Mouse (Mus musculus) forebrain, embryonic 13.5 days (tissue): ENCODE data around the gene Gosr1. TPM values are rescaled to one million over a fixed set of nuclear protein-coding genes. Genes with fewer than 3 reads are reported as not detected.

Source experiments
- ATAC-seq: fragments of 200-750 bp; cut with Nextera tagmentation; 2 replicates; pipeline ENCODE4 v1.8.0; 2017
- H3K27ac ChIP-seq: fragments of 300-500 bp; sonication (generic); 2 replicates; pipeline ENCODE4 v1.5.1; 2015; ENCODE audit warnings: inconsistent platforms, mild to moderate bottlenecking, moderate library complexity
- H3K27me3 ChIP-seq: fragments of 300-500 bp; sonication (generic); 2 replicates; pipeline ENCODE4 v1.6.1; 2015; ENCODE audit warnings: mild to moderate bottlenecking, inconsistent platforms
- H3K36me3 ChIP-seq: fragments of 300-500 bp; sonication (generic); 2 replicates; pipeline ENCODE4 v1.6.1; 2015; ENCODE audit warnings: mild to moderate bottlenecking, inconsistent platforms; ENCODE audit not compliant: poor library complexity, severe bottlenecking
- H3K4me1 ChIP-seq: fragments of 300-500 bp; sonication (generic); 2 replicates; pipeline ENCODE4 v1.6.1; 2015; ENCODE audit warnings: inconsistent platforms
- H3K4me2 ChIP-seq: fragments of 300-500 bp; sonication (generic); 2 replicates; pipeline ENCODE4 v1.6.1; 2015; ENCODE audit warnings: inconsistent platforms, mild to moderate bottlenecking, moderate library complexity
- H3K4me3 ChIP-seq: fragments of 300-500 bp; sonication (generic); 2 replicates; pipeline ENCODE4 v1.5.1; 2015; ENCODE audit warnings: mild to moderate bottlenecking, inconsistent platforms
- H3K9ac ChIP-seq: fragments of 300-500 bp; sonication (generic); 2 replicates; pipeline ENCODE4 v1.6.1; 2015; ENCODE audit warnings: mild to moderate bottlenecking, inconsistent platforms
- H3K9me3 ChIP-seq: fragments of 300-500 bp; sonication (generic); replicated peaks from 2 replicates; pipeline ENCODE4 v1.6.1; 2016; ENCODE audit warnings: inconsistent platforms
- WGBS: fragments of 180-500 bp; shearing (Covaris S2); methylation state at CpG from one replicate; pipeline ENCODE4 v1.1.7; 2015; 5-methylcytosine and 5-hydroxymethylcytosine counted together
- polyA plus RNA-seq: library from polyadenylated mRNA; unstranded; fragments of >200 nt; fragmentation: Nextera tagmentation; extraction: Ambion mirVana; gene quantifications from 2 replicates; pipeline ENCODE4 v1.2.1, GENCODE M21; 2015

The Gosr1 gene
- polyA plus RNA-seq, 1 experiment from 2014 or later: 23.9 TPM

DNA sequence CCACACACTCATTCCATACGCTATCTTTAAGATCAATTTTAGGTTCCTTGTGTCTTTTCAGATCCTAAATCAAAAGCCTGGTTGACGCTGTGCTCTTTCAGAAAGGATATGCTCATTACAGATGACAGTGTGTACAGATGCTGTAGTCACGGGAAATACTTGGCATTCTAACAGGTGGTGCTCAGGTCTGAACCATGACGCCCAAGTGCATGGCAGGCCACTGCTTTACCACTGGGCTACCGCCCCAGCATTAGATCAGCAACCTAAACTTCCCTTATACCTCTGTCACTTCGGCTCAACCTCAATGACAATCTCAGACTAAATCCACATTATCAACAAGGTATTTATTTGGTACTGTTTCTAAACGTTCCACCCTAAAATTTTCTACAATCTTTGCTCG, 12.2 kb upstream of the Gosr1 start:
- 88% methylated on average over 8 of the region's 8 CpGs for WGBS
- H3K27me3 ChIP-seq: no peaks in the 10 kb centered on the region
- no peaks in the 10 kb centered on the region for H3K4me1 ChIP-seq
- H3K4me3 ChIP-seq: no peak overlapping the region
- H3K4me2 ChIP-seq: no peak overlapping the region
- no peak for ATAC-seq
- H3K9me3 ChIP-seq: no peaks in the 10 kb centered on the region
- H3K27ac ChIP-seq: no peak overlapping the region
- H3K9ac ChIP-seq: no peak overlapping the region
- peaks cover 10% of the 10 kb centered on the region; the same call in 1 of the 2 replicates for H3K36me3 ChIP-seq

DNA sequence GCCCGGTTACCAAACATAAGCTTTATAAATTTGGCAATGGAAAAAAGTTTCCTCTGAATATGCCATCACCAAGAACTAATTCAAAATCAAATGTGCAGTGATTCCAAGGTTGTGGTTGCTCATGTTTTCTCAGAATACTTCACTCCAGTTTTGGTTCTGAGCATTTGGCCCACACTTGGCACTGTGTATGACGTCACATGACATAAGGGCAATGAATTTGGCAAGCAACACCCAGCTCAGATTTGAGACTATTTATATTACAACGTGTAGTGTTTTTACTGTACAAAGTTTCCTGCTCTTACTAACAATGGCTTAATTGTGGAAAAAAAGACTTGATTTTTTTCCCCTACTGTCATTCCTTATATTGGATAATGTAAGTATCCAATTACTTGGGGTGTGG, 10.4 kb upstream of the Gosr1 start:
- 75% methylated on average over 3 of the region's 3 CpGs for WGBS

DNA sequence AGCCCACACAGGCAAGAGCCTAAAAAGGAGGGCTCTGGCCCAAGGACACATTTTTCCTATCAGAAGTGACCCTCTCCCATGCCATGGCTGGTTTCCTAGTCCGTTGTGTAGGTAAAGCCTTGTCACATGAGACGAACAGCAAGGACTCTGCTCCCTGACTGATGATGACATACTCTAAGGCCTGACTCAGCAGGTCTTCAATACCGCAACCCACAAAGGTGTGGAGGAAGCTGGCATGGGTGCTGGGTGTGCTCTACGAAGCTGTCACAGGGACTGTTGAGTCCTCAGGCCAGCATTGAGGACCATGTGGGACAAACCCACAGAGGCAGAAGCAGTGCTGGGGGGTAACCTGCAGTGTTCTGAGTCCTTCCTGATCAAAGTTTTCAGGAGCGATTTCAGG, 7.2 kb upstream of the Gosr1 start:
- Histone ChIP-seq H3K27ac (no peak overlapping the region), H3K4me2 (no peak overlapping the region), H3K9me3 (no peaks in the 10 kb centered on the region), H3K27me3 (no peaks in the 10 kb centered on the region), H3K4me3 (no peak overlapping the region), H3K9ac (no peak overlapping the region), H3K4me1 (no peaks in the 10 kb centered on the region), H3K36me3 (no peaks in the 10 kb centered on the region)
- no peak for ATAC-seq
- 93% methylated on average over 5 of the region's 5 CpGs for WGBS

More for the DNA sequence above, 10.4 kb upstream of the Gosr1 start:
- Histone ChIP-seq H3K4me2 (no peak overlapping the region), H3K4me3 (no peak overlapping the region), H3K9ac (no peak overlapping the region), H3K9me3 (no peaks in the 10 kb centered on the region), H3K27ac (no peak overlapping the region), H3K36me3 (0 out of 2 replicates have a peak, but pooled peaks cover 3% of the 10 kb centered on the region), H3K4me1 (no peaks in the 10 kb centered on the region), H3K27me3 (no peaks in the 10 kb centered on the region)
- no peak for ATAC-seq

DNA sequence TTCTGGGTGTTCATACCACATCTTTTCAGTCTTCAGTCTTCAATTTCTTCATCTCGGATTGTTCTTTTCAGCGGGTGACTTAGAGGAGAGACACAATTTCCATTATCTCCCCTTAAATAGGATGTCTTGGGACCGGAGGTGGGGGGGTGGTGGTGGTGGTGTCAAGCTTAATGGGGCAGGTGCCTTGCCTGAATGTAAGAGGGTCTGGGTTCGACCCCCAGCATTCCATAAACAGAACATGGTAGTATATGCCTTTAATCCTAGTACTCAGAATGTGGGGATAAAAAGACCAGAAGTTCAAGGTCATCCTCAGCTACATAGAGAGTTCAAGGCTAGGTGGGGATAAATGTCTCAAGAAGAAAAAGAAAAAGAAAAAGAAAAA, 353 bp upstream of the Gosr1 start:
- H3K9me3 ChIP-seq: no peaks in the 10 kb centered on the region
- H3K9ac ChIP-seq: peak overlapping the region; percentile 92; the same call in 1 of the 2 replicates
- peaks cover 8% of the 10 kb centered on the region for H3K4me1 ChIP-seq
- H3K27me3 ChIP-seq: peaks cover 10% of the 10 kb centered on the region; the same call in 1 of the 2 replicates
- H3K27ac ChIP-seq: no peak overlapping the region
- WGBS: 9% methylated on average over 4 of the region's 4 CpGs
- peak overlapping the region; percentile 73 for H3K4me2 ChIP-seq
- ATAC-seq: peak; percentile 27; the same call in 1 of the 2 replicates
- H3K36me3 ChIP-seq: peaks cover 20% of the 10 kb centered on the region
- peak overlapping the region; percentile 89 for H3K4me3 ChIP-seq

DNA sequence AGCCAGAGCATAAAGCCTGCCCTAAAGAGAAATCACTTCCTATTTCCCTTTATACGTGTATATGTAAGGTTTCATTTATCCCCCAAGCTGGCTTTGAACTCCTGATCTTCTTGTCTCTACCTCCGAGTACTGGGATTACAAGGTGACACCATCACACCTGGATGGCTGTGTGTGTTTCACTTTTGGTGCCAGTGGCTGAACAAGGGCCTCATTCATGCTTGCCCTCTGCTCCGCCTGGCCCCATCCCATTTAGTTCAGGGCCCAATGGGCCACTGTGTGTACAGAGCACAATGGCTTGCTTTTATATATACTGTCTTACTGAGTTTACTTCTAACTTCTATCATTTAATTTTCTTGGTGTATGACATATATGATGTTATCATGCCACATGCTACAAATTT, 11.1 kb downstream of the Gosr1 start:
- no peak overlapping the region for H3K4me2 ChIP-seq
- 96% methylated on average over 3 of the region's 3 CpGs for WGBS
- H3K36me3 ChIP-seq: peaks cover 86% of the 10 kb centered on the region
- no peaks in the 10 kb centered on the region for H3K27me3 ChIP-seq
- no peak overlapping the region for H3K27ac ChIP-seq
- no peaks in the 10 kb centered on the region for H3K9me3 ChIP-seq
- no peak overlapping the region for H3K9ac ChIP-seq
- no peak overlapping the region for H3K4me3 ChIP-seq
- ATAC-seq: no peak
- no peaks in the 10 kb centered on the region for H3K4me1 ChIP-seq

DNA sequence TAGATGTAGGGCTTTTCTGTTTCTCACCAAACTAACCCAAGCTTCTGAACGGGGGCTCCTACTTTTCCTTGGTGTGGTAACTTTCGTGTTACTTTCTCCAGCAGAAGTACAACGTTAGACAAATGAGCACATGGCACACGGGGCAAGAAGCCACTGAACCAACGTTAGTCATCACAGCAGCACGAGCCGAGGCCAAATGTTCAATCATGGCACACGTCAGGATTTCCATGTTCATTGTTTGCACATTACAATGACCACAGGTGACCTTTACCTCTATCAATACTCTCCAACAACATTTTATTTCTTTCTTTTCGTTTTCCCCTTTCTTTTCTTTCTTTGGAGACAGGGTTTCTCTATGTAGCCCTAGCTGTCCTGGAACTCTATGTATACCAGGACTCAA, 14.6 kb downstream of the Gosr1 start:
- H3K9me3 ChIP-seq: no peaks in the 10 kb centered on the region
- H3K27me3 ChIP-seq: no peaks in the 10 kb centered on the region
- no peak overlapping the region for H3K9ac ChIP-seq
- H3K4me1 ChIP-seq: no peaks in the 10 kb centered on the region
- no peak overlapping the region for H3K4me3 ChIP-seq
- peaks cover 86% of the 10 kb centered on the region for H3K36me3 ChIP-seq
- H3K4me2 ChIP-seq: no peak overlapping the region
- WGBS: 93% methylated on average over 9 of the region's 9 CpGs
- no peak for ATAC-seq
- no peak overlapping the region for H3K27ac ChIP-seq

DNA sequence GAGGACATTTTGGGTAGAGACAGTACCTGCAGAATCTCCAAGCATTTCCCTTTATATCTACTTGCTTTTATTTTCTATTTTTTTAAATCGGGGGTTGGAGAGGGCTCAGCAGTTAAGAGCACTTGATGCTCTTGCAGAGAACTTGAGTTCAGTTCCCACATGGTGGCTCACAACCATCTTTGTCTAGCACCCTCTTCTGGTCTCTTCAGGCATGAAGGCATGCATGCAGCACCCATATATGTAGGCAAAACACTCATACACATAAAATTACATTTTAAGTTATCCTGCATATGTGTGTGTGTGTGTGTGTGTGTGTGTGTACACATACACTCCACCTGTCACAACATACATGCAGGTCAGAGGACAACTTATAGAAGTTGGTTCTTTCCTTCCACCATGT, 17.5 kb downstream of the Gosr1 start:
- Histone ChIP-seq H3K9ac (no peak overlapping the region), H3K36me3 (peaks cover 75% of the 10 kb centered on the region), H3K4me3 (no peak overlapping the region), H3K4me2 (no peak overlapping the region), H3K9me3 (no peaks in the 10 kb centered on the region), H3K27ac (no peak overlapping the region), H3K4me1 (no peaks in the 10 kb centered on the region), H3K27me3 (no peaks in the 10 kb centered on the region)
- ATAC-seq: no peak
- 97% methylated on average over 1 of the region's 1 CpGs for WGBS

DNA sequence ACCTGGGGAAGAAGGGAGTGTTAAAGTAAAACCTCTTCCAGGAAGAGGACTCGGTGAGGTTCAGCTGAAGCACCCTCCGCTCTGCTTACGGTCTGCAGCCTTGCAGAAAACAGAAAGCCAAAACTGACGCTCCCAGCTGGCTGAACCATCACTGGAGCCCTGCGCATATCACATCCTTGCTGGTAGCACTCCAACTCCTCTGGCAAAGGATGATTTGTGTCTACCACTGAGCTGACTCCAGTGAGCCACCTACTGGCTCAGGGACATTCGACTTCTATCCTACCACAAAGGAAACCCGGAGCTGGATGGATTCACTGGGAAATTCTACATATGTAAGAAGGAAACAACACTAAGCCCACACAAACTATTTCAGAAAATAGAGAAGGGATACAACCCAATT, 18.8 kb downstream of the Gosr1 start:
- whole genome bisulfite sequencing: 81% methylated on average over 7 of the region's 7 CpGs
- Histone ChIP-seq H3K4me1 (no peaks in the 10 kb centered on the region), H3K4me2 (no peak overlapping the region), H3K9ac (no peak overlapping the region), H3K36me3 (peaks cover 63% of the 10 kb centered on the region), H3K27ac (no peak overlapping the region), H3K27me3 (no peaks in the 10 kb centered on the region), H3K9me3 (no peaks in the 10 kb centered on the region), H3K4me3 (no peak overlapping the region)
- ATAC-seq: no peak

DNA sequence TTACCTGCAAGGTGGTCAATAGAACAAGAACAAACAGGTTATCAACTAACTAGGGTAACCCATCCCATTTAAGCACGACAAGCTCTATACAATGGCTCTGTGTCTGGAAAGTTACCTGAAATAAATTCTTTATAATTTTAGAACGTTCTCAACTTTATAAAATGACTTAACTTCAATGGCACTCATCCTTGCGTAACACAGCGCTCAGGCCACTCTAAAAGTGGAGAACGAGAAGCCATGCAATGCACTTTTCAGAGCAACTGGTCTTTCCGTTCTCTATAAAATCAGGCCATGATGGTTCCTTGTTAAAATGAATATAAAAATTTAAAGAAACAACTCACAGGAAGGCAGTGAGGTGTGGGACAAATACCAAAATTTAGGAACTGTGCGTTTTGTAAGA, 20.9 kb downstream of the Gosr1 start:
- WGBS: 96% methylated on average over 7 of the region's 7 CpGs
- H3K4me3 ChIP-seq: no peak overlapping the region
- H3K4me2 ChIP-seq: no peak overlapping the region
- H3K27ac ChIP-seq: no peak overlapping the region
- H3K27me3 ChIP-seq: no peaks in the 10 kb centered on the region
- no peak overlapping the region for H3K9ac ChIP-seq
- ATAC-seq: no peak
- peaks cover 49% of the 10 kb centered on the region for H3K36me3 ChIP-seq
- no peaks in the 10 kb centered on the region for H3K4me1 ChIP-seq
- no peaks in the 10 kb centered on the region for H3K9me3 ChIP-seq

DNA sequence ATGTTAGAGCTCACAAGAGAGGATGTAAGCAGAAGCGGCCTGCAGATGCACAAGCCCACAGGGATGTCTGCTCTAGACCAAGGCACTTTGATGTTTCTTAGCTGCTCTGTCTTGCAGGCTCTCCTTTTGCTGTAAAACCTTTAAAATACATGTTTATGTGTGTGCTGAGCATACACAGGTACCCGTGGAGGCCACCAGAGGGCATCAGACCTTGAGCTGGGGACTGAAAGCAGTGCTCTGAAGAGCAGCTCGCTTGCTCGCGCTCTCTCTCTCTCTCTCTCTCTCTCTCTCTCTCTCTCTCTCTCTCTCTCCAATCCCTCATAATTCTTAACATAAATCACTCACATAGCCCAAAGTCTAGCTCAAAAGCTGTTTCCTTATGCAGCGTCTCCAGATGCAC, 24.3 kb downstream of the Gosr1 start:
- Histone ChIP-seq H3K4me2 (no peak overlapping the region), H3K27ac (no peak overlapping the region), H3K27me3 (no peaks in the 10 kb centered on the region), H3K36me3 (peaks cover 53% of the 10 kb centered on the region), H3K4me3 (no peak overlapping the region), H3K9ac (no peak overlapping the region), H3K4me1 (no peaks in the 10 kb centered on the region), H3K9me3 (no peaks in the 10 kb centered on the region)
- no peak for ATAC-seq
- WGBS: 74% methylated on average over 6 of the region's 6 CpGs

DNA sequence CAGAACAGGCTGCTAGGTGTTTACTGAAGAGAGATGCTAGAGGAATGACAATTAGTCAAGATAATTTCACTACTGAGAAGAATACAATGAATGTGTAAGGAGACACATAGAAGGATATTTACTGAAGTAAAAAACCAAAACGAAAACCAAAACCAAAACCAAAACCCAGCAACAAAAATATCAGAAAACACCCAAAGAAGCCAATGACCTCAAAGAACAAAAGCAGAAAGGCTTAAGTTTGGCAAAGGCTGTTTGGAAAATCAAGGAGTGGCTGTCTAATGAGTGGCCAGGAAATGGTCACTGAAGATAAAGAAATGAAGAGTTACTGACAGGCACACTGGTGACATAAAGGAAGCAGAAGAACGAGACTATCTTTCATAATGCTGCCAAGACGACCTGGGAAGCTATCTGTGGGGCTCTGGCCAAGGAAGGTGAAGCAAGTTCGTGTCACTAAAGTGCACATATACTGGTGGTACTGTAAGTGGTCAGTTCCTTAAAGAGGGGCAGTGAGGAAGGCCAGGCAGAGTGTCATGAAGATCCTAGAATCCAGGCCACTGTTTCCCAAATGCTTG, 27.5 kb downstream of the Gosr1 start:
- Histone ChIP-seq H3K36me3 (peaks cover 61% of the 10 kb centered on the region), H3K27ac (no peak overlapping the region)
- WGBS: 79% methylated on average over 4 of the region's 4 CpGs

DNA sequence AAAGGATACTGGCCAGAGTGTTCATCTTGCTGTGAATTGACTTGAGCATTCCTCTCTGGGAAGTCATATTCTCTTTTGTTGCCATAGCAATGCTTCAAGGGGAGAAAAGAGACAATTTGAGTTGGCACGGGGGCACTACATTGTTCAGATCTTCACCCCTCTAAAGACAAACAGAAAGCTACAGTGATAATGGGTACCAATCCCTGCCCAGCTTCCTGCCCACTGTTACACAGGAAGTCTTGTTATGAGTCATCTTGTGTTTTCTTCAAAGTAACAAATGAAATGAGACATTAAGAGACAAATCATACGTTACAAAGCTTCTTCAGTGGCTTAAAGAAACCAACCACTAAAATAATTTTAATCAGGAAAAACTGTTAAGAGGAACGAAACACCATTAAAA, 28.8 kb downstream of the Gosr1 start:
- H3K4me1 ChIP-seq: no peaks in the 10 kb centered on the region
- no peak for ATAC-seq
- WGBS: 67% methylated on average over 3 of the region's 3 CpGs
- H3K36me3 ChIP-seq: peaks cover 71% of the 10 kb centered on the region
- H3K27ac ChIP-seq: no peak overlapping the region
- H3K4me3 ChIP-seq: no peak overlapping the region
- no peaks in the 10 kb centered on the region for H3K27me3 ChIP-seq
- H3K4me2 ChIP-seq: no peak overlapping the region
- H3K9ac ChIP-seq: no peak overlapping the region
- H3K9me3 ChIP-seq: no peaks in the 10 kb centered on the region

More for the DNA sequence above, 27.5 kb downstream of the Gosr1 start:
- Histone ChIP-seq H3K4me1 (no peaks in the 10 kb centered on the region), H3K4me2 (no peak overlapping the region), H3K4me3 (no peak overlapping the region), H3K27me3 (no peaks in the 10 kb centered on the region), H3K9me3 (no peaks in the 10 kb centered on the region), H3K9ac (no peak overlapping the region)
- ATAC-seq: no peak

DNA sequence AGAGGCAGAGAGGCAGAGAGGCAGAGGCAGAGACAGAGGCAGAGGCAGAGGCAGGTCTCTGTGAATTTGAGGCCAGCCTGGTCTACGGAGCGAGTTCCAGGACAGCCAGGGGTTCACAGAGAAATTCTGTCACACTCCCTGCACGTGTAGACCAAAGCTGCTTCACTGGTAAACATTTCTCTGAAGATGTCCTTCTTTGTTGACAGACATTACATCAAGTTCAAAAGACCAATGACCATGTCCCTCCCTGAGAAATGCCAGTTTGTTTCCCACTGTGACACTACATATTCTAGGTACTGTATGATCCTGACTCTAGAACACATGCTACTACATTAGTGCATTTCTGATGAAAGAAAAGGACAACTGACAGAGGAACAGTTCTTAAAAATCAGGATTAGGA, 32.7 kb downstream of the Gosr1 start:
- no peak overlapping the region for H3K4me3 ChIP-seq
- H3K4me1 ChIP-seq: 0 out of 2 replicates have a peak, but pooled peaks cover 3% of the 10 kb centered on the region
- H3K4me2 ChIP-seq: no peak overlapping the region
- no peak overlapping the region for H3K27ac ChIP-seq
- no peak for ATAC-seq
- H3K36me3 ChIP-seq: peaks cover 77% of the 10 kb centered on the region
- WGBS: 86% methylated on average over 3 of the region's 3 CpGs
- no peak overlapping the region for H3K9ac ChIP-seq
- H3K9me3 ChIP-seq: no peaks in the 10 kb centered on the region
- no peaks in the 10 kb centered on the region for H3K27me3 ChIP-seq
